Mouse (Mus musculus) mouse trophoblast stem cell (cell line): ENCODE results near the gene Lingo2.
"Not testable (repeated sequence)": the region's sequence is repeated elsewhere in the genome, so short reads cannot be mapped to it uniquely, and the experiment has no call there.

Source experiments
- in situ Hi-C, 2 experiments: fragments of 300-500 bp; cut with MseI, MboI; formaldehyde crosslinking; loops; 2 replicates in 1 of 2; 3 replicates in 1 of 2; pipeline ENCODE4 v1.15.1; 2025

Gene Lingo2

DNA sequence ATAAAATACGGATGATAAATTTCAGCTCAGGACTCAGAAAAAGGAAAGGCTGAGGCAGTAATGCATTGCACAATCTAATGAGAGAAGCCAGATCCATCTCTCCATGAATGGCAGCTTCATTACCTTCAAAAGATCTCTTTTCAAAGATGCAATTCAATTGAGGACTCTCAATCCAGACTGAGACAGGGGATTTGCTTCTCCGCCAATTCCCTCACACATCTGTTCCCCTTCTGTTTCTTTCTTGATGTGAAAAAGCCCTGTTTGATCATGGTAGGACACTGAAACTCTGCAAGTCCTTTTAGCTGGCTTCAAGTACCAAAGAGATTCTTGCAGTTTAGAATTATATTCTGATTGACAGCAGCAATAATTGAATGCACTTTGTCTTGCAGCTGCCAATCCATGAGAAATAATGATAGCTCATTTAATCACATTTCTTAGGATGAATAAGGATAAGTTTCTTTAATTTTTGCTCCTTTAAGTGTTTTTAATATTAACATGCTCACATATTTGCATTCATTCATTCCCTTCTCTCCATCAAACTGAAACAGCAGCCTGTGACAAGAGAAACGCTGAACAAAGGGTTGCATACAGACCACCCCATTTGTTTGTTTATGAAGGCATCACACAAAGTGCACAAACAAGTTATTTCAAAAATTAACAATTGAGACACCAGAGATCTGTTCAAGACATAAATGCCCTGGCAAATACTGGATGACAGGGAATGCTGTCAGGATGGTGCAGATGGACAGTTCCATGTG lies 870.3 kb downstream of the Lingo2 start:
- in situ Hi-C loops = no loop called here

DNA sequence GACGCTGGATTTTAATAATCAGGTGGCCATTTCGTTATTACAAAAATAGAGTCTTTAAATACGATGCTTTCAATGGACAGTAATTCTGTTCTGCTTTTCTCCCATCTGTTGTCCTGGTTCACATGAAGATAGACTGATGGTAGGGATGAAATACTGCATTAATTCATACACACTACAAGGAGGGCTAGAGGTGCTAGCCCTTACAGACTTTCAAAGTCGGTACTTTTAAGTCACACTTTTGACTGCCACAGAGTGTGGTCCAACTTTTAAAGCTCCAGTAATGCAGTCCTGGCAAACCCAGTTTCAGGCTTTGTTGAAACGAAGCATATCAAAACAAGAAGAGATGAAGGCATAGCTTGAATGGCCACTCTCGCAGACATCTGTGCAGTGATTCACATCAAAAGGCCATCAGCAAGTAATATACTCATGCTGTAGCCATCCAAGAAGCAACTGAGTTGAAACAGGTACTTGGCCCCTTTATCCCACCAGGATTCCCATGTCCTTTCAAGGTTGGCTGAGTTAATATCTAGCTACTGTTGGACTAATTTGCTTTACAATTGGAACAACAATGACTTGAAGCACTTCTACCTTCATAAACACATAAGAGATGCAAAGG lies 872.5 kb downstream of the Lingo2 start:
- in situ Hi-C loops = no loop called here

DNA sequence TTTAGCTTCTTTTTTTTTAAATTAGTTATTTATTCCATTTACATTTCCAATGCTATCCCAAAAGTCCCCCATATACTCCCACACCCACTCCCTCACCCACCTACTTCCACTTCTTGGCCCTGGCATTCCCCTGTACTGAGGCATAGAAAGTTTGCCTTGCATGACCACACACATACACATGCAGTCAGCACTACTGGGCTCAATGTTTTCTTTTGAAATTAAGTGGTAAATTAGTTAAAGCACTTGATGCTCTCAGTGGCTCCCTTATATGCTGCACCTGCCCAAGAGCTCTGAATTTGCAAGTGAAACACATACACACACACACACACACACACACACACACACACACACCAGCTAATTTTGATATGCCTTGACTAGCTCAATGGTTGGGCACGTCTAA lies 886.8 kb downstream of the Lingo2 start:
- in situ Hi-C loops = not testable (repeated sequence)

DNA sequence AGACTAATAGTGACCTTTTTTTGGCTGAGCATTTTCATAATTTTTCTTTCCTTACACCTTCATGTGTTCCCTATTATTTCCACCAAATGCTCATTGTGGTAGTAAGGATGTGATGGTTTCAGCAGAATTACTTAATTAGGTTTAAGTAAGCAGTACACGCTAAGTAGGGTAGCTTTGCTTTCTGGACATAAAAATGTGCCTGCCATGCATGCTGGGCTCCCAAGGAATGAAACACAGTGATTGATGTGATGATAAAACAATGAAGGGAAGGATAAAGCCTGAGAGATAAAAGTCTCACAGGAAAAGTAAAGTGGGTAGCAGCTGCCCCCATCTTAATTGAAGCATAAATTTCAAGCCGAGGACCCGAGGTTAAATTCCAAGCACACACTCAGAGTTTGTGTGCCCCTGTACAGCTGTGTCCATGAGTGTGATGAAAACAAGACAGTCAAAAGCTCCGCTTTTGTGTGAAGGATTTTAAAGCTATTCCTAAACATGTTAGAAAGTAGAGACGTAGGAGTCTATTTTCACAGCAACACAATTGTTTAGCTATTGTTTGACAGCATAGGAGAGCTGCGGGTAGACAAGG lies 898.7 kb downstream of the Lingo2 start:
- in situ Hi-C loops = no loop called here

DNA sequence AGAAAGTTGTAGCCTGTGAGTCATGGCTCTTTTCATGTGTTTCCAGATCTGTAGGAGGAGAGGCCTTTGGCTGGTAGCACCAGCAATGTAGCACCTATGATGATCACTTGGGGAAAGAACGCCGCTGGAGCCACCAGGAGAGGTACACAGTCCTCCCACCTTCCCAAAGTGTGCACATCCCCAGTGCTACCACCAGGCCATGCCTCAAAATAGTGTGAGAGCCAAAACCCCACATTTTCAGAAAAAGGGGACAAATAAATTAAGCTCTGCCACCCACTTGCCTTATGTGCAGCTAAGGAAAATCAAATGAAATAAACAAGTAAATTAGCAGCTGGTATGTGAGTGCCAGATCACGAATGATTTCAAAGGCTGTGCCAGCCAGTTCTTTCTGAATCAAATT lies 911.2 kb downstream of the Lingo2 start:
- in situ Hi-C loops = no loop called here

DNA sequence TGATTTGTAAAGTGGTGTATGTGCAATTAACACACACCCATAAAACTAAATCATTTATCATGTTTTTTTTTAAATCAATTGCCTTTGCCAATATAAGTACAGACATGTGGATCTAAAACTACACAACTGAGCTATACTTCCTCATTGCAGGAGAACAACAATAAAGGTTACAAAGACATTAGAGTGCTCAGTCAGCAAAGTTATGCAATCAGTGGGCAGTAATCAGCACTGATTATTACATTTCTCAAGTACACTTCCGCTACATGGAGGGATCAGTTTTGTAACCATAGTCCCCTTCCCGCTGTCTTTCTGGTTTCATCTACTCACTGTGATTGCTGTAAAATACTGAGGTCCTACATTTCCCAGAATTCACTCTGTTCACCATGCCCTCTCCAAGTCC lies 912.8 kb downstream of the Lingo2 start:
- in situ Hi-C loops = no loop called here

DNA sequence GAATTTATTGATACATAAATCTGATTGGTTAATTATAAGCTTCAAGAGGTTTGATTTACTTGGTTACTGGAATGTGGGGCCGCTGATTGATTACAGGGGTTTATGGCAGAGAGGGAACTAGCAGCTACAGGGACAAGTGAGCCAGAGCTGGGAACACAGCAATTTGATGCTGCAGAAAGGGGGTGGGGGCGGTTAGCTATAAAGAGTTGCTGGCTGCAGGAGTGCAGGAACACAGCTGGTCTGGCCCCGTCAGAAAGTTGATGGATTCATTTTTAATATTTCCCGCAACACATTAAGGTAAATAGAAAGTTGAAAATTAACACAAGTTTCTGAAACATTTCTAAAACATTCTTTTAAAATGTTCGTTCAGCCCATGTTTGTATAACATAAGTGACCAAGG lies 919.5 kb downstream of the Lingo2 start:
- in situ Hi-C loops = no loop called here

DNA sequence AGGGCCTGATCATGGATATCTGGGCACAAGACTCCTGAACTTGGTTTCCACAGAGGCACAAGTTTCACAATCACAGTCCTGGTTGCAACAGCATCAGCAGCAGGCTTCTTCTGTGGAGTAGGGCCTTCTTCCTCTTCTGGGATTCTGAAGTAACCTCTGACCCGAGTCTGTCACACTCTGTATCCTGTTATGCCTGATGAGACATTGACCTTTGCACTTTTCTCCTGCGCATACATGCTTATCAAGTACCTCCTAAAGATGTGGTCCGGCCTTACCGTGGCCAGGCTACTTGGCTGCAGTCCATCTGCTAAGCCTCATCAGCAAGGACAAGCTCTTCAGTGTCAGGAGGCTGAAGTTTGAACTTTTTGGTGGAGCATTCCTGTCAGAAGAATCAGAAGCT lies 937.4 kb downstream of the Lingo2 start:
- in situ Hi-C loops = no loop called here

DNA sequence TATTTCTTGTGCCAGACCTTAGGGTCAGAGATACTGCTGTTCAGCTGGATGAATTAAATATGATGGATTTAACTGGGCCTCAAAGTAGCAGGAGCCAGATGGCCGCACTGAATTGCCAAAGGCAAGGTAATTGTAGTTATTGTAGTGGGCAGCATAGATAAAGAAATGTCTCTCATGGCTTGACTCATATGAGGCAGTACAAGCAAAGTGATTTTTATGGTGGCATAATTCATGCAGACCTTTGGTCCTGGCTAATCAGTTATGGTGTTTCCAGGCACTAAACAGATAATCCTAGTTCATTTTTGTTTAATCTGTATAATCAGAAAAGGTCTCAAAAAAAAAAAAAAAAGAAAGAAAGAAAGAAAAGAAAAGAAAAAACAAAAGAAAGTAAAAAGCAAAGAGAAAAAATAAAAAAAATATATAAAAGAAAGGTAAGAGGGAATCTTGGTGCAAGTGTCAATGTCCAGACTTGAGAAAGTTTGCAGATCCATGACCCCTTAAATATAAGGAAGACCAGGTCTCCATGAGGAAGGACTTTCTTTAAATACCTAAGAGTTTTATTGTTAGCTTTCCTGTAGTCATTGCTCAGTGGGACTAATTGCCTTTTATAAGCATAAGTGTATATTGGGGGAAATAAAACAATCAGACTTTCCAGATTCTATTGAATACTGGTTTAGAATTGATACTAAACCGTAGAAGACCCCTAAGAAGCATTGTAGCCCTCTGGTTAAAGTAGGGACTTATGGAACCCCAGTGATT lies 959.4 kb downstream of the Lingo2 start:
- in situ Hi-C loops = no loop called here

DNA sequence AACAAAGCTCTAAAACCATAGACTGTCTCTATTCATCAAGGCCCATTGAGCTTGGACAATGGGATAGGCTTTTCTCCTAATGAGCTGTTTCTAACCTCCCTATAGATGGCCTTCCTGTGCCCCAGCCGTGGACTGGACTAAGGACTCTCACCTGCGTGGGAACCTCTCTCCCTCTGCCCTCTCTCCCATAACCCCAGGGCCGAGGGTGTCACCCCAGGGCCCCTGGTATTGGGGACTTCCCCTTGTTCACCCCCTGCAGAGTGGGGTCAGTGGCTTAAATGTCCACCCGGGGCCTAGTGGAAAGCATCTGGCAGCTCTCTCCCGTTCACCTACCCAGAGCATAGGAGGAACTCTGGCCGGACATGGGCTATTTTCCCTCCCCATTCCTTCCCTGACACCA lies 965.5 kb downstream of the Lingo2 start:
- in situ Hi-C loops = no loop called here

DNA sequence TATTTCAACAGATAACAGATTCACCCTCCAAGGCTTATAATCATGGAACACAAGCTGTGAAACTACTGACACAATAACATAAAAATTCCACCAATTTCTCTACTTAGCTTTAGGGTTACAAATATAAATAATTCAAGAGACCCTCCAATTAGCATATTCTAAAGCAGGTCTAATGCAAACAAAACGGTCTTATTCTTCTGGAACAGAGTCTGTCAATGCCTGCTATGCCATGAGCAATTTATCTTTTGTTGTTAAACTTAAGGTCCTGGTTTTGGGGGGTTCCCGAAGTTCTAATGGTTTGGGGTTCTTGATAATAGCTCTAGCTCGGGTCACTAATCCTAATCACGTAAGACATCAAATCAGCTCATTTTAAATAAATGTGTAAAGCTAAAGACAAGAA lies 988.0 kb downstream of the Lingo2 start:
- in situ Hi-C loops = no loop called here

DNA sequence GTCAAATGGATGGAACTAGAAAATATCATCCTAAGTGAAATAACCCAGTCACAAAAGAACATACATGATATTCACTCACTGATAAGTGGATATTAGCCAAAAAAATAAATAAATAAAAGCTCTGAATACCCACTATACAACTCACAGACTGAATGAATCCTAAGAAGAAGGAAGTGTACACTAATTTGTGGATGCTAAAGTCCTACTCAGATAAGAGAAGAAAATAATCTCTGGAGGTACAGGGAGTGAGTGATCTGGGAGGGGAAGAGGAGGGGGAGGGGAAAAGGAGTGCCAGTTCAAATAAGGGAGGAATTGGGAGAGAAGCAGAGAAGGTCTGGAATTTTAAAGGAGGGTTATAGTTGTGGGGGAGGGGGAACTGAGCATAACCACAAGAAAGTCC lies 999.7 kb downstream of the Lingo2 start:
- in situ Hi-C loops = no loop called here

DNA sequence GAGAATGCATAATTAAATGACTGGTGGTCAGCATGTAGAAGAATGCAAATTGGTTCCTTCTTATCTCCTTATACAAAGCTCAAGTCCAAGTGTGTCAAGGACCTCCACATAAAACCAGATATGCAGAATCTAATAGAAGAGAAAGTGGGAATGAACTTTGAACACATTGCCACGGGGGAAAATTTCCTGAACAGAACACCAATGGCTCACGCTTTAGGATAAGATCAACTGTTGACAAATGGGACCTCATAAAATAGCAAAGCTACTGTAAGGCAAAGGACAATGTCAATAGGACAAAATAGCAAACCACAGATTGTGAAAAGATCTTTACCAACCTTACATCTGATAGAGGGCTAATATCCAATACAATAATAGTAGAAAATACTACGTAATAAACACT lies 1000.3 kb downstream of the Lingo2 start:
- in situ Hi-C loops = no loop called here

DNA sequence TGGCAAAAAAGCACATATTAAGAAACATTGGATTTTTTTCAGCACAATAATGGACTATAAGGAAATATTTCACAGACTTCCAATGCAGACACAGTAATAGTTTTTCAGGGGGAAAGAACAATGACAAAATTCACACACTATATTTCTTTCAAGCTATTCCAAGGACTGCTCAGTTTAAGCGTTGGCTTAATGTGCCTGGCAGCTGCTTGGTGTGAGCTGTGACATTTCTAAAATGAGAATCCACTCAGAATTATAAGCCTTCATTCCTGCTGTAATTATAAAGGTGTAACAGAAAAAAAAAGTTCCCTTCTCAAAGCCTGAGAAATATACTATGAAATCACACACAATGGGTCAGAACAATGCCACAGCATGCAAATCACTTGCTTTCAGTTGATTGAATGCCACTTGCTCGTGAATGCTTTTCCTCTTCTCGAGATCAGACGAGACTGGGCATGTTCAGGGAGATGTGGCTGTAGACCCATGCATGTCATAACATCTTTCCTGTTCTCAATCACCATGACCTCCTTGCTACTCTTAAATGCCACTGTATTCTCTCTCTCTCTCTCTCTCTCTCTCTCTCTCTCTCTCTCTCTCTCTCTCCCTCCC lies 1017.4 kb downstream of the Lingo2 start:
- in situ Hi-C loops = no loop called here

DNA sequence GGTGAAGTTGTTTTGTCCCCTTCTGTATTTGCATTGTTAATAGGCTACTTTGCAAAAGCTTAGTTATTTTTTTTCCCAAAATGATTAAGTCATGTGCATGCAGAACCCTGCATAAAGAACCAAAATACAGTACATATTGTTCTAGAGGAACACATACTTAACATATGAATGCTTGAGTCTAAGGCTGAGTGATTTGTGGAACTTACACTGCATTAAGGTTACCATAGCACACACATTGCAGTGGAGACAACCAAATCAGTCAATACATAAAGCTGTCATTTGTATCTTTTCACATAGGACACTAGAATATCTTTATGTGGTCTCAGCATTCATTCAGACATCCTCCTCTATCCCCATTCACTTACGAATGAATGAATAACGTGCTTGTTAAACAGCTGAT lies 1023.8 kb downstream of the Lingo2 start:
- in situ Hi-C loops = no loop called here

DNA sequence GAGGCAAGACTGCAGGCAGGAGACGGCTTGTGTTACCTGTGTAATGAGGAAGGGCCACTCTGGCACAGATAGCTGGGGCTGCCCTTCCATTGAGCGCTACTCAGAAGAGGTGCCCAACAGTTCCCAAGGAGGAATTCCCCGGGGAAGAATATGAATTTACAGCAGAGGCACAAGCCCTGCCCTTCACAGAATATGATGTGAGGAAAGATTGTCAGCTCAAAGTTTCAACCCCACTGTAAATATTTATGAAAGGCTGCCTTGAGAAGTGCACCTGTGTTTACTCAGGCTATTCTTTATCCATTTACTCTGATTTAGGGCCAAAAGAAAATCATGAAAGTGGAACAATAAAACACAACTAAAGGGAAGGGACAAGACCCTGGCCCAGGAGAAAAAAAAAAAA lies 1034.1 kb downstream of the Lingo2 start:
- in situ Hi-C loops = no loop called here

DNA sequence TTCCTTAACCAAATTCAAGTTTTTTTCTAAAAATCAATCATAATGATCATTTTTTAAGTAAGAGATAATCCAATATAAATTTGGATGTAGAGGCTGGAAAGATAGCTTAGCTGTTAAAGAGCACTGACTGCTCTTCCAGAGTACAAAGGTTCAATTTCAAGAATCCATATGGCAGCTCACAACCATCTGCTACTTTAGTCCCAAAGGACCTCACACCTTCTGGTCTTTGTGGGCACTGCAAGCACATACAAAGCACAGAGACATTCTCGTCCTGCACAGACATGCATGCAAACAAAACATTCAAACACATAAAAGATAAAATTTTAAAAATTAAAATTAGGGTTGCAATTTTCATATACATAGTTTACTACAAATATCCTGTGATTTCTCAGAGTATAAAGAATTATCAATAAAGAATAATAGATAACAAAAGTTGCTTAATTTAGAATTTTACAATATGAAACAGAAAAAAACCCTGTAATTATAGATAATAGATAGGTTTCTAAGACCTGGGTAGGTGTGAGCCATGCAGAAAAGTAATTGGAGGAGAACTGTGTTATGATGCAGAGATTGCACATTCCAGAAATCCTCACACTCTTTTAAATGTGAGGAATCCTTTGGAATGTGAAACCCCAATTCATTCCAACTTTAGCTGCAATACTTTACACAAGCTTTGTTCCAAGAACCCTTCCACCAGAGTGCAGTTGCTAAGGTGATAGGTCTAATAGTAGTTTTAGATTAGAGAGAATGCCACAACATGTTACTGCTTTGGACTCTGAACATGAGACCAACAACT lies 1053.6 kb downstream of the Lingo2 start:
- in situ Hi-C loops = no loop called here

DNA sequence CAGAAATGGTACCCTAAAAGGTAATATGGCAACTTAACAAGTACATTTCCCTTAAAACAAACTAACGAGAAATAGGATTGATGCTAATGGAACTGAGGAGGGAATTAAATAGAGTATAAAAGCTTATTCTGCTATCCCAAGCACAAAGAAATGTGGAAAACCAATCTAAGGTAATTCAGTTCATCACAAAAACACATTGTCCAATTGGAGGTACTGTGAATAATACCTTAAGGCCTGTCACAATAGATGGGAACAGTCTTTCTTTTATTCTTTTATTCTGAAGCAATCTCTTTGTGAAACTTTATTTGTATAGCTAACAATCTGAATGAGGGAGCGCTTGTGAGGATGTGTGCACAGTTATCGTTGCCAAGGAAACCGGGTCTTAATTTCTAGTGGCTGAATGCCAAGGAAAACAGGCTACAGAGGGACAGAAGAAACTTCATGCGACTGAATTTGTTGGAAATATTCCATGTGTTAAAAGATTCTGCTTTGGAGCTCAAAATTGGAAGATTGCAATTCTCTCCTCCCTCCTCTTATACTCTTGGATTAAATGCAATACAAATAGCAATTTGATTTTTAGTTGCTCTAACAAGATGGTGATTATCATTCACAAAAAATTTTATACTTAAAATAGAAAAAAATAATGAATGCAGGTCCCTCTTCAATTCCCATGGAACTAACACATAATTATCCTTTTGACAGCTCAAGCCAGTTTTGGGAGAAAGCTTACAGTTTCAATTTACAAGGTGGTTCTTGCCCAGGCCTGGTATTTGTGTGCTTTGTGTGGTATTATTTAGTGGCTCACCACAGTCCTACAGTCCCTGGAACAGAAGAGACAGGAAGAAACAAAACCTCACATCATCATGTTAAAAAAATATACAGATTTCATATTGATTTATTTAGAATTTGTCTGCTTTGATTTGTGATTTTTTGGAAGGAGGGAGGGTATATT lies 1065.7 kb downstream of the Lingo2 start:
- in situ Hi-C loops = no loop called here

DNA sequence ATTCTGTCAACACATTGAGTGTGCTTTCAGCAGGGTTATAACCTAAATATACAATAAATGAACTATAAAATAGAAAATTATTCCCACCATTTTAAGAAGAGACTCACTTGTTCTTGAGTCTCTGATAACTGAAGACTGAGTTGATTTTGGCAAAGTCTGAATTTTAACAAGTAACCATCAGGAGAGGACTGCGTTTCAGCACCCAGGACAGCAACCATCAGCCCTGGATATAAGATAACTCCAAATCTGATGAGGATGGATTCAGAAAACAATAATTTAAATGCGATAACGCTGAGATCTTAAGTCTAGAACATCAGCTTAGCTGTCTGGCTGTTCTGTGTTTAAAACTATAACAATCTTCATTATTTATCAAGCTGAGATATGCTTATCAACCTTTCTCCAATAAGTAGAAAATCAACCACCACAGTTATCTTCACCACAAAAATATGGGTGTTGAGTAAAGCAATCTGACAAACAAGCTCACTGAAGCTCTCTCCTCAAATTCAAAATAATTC lies 1066.5 kb downstream of the Lingo2 start:
- in situ Hi-C loops = no loop called here

DNA sequence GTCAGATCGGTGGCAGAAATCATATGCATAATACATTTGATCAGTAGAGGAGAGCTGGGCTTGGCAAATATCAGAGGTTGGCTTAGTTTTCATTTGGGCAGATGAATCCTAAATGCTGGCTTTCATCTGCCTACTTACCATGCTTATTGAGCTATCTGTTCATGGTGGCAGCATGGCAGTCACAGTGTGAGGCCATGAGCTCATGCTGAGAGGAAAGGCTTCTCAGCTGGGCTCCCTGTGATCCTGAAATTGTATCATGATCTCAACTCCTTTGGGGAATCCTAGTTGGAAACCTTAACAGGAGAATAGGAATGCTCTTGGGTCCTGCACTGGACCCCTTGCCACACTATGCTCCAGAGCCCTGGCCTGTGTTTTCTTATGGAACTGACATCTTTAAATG lies 1105.0 kb downstream of the Lingo2 start:
- in situ Hi-C loops = no loop called here
